Mouse (Mus musculus): ENCODE results near the gene Tmc5.

The Tmc5 gene

GRCm38 (mm10) chr7:118597201-118597600 lies at the start of gene Tmc5:
Gene Tmc5 (plus strand): TSS chr7:118597297.
- in situ Hi-C loops (cut with MboI; ENCODE audit: unreplicated experiment in 2 of 2), result loop anchor here (5.0 to 10.0 kb wide), 7 partner anchors 70 to 878 kb away; partner anchors contain the start of genes Arl6ip1 (in 1 of the 2) and Umod (in 1 of the 2)

GRCm38 (mm10) chr7:118547451-118547850 lies 49.6 kb upstream of the Tmc5 start:
- in situ Hi-C loops (cut with MboI; ENCODE audit: unreplicated experiment in 2 of 2), result loop anchor here (5.0 to 25.0 kb wide), 3 partner anchors 45 to 1060 kb away; partner anchors contain the start of gene Umod (in 1 of the 2)

GRCm38 (mm10) chr7:118553881-118554280 lies 43.2 kb upstream of the Tmc5 start:
- in situ Hi-C loops (cut with MboI; ENCODE audit: unreplicated experiment in 2 of 2), result loop anchor here in 1 of 2 experiments (25.0 kb wide), 1 partner anchor 933 kb away; the partner anchor contains the start of gene Umod

GRCm38 (mm10) chr7:118554290-118554689 lies 42.8 kb upstream of the Tmc5 start:
- in situ Hi-C loops (cut with MboI; ENCODE audit: unreplicated experiment in 2 of 2), result loop anchor here in 1 of 2 experiments (25.0 kb wide), 1 partner anchor 933 kb away; the partner anchor contains the start of gene Umod

DNA sequence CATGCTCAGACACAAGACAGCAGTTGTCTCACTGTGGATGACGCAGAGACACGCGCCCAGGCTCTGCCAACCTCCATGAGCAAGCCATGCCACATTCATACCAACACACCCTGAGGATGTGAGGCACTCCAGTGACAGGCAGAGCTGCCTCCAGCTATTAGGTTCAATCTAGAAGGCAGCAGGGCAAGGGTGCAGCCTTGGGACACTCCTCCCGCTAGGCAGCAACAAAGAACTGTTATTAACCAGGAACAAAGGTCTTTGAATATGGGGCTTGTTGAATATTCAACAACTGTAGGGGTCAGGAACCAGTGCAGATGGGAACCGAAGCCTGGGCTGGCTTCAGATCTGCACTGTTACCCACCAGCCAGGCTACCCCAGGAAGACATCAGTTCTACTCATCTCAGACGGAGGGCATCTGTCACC lies 28.0 kb upstream of the Tmc5 start:
- in situ Hi-C loops (cut with MboI; ENCODE audit: unreplicated experiment in 2 of 2), result loop anchor here in 1 of 2 experiments (25.0 kb wide), 1 partner anchor 918 kb away; the partner anchor contains the start of gene Umod

- in situ Hi-C loops (cut with MboI; ENCODE audit: unreplicated experiment in 2 of 2), result loop anchor here in 1 of 2 experiments (25.0 kb wide), 1 partner anchor 916 kb away; the partner anchor contains the start of gene Umod
Observed at GRCm38 (mm10) chr7:118571350-118571749, 25.7 kb upstream of the Tmc5 start.

DNA sequence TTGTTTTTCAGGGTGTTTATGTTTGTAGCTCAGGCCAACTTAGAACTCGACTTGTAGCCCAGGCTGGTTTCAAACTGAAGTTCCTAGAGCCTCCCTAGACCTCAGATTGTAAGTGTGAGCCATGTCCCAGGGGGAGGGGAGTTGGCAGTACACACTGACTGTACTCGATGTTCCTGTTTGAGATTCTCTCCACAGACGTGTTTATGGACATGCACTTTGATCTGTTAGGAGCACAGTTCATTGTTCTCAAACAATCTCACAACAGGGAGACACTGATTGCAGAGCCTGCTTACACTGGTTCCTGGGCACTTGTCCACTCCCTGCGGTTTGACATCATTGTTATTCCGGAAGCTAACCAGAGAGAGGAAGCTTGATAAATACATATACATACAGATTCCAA lies 25.1 kb upstream of the Tmc5 start:
- in situ Hi-C loops (cut with MboI; ENCODE audit: unreplicated experiment in 2 of 2), result loop anchor here in 1 of 2 experiments (25.0 kb wide), 1 partner anchor 915 kb away; the partner anchor contains the start of gene Umod

- in situ Hi-C loops (cut with MboI; ENCODE audit: unreplicated experiment in 2 of 2), result no loop called here
Observed at GRCm38 (mm10) chr7:118578269-118578668, 18.8 kb upstream of the Tmc5 start.

DNA sequence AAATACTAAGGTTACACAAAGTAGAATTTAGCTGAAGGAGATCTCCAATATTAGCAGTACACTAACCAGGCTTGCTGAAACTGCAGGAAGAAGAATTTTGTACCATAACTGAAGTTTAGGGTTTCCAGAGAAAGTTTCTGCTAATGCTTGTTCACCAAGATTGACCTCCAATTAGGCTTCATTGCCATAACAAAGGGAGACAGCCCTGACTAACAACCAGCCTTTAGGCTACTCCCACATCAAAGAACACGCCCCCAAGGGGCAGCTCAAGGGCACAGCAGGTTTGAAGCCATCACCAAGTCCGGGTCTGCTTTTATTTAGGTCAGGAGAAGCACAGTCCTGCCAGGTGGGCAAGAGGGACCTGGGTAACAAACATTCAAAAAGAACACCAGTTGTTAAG lies 17.2 kb upstream of the Tmc5 start:
- in situ Hi-C loops (cut with MboI; ENCODE audit: unreplicated experiment in 2 of 2), result no loop called here

DNA sequence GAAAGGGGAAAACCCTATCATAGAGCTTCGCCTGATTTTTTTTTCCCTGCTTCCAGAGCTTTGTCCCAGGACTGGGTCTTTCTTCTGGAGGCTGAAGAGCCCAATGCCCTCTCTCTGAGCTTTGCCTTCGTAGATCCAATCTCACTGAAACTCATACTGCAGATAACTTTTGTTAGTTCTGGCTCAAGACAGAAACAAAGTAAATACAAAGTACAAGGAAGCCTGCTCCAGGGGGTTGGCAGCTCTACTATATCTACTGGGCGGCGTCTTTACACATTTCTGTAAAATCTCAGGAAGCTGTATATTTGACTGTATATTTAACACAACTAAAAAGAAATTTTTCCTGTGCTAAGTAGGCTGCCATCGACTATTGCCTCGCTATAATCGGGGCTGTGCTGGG lies 13.3 kb upstream of the Tmc5 start:
- in situ Hi-C loops (cut with MboI; ENCODE audit: unreplicated experiment in 2 of 2), result no loop called here

GRCm38 (mm10) chr7:118584257-118584907 lies 12.7 kb upstream of the Tmc5 start, which contains the start of gene Tmc7:
Gene Tmc7 (minus strand): TSS chr7:118584736.
- in situ Hi-C loops (cut with MboI; ENCODE audit: unreplicated experiment in 2 of 2), result no loop called here

- in situ Hi-C loops (cut with MboI; ENCODE audit: unreplicated experiment in 2 of 2), result no loop called here
Observed at GRCm38 (mm10) chr7:118584926-118585325, 12.2 kb upstream of the Tmc5 start.

DNA sequence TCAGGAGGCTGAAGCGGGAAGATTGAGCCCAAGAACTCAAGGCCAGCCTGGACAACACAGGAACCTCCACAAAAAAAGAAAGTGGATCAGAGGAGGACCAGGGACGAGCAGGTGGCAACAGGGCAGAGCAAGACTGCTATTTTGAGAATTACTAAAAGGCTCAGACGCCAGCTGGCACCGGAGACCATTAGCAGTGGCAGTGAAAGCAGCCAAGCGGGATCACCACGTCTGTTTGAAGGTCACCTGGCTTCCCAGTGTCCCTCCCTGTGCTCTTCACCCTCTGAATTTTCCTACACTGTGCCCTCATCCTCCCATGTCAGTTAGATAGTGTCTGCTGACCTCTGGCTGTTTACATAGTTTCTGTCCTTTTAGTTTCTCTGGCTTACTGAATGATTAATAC lies 11.2 kb upstream of the Tmc5 start:
- in situ Hi-C loops (cut with MboI; ENCODE audit: unreplicated experiment in 2 of 2), result no loop called here

DNA sequence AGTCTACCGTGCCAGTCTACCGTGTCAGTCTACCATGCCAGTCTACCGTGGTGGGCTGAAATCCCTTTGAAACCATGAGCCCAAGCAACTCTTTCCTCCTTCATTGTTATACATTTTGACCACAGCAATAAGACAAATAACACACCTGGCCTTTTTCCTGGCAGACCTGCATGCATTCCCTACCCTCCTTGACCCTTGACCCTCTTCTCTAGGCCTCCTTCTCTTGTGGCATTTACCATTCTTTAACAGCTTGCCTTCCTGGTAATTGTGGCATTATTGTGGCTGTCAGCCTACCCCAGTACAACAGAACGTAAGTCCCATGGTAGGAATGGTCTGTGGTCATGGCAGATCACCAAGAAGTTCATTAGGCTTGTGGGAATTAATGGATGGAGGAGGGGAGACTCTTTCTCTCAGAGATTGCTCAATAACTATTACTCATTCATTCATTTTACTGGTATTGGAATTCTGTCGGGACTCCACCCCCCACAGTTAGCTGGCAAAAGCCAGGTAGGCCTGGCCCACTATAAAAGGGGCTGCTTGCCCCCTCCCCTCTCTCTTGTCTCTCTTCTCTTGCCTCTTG lies 6.3 kb upstream of the Tmc5 start:
- in situ Hi-C loops (cut with MboI; ENCODE audit: unreplicated experiment in 2 of 2), result loop anchor here (5.0 to 10.0 kb wide), 6 partner anchors 44 to 884 kb away; partner anchors contain the start of genes Arl6ip1 (in 1 of the 2) and Umod (in 1 of the 2)

DNA sequence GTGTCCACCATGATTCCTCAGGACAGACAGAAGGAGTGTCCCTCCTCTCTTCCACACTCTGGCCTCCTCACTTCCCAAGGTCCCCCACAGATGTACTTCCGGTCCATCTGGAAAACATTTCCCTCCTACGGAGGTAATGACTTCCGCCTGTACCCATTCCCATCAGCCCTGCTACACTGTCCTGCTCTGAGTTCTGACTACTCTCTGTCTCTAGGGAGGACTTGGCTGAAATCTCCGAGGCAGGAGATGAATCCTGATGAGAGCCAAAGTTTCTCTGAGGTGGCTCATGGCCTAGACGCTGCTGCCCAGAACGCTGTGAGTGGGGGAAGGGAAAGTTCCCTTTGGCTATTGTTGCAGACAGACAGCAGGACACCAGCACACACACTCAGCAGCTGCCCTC lies 5.0 kb upstream of the Tmc5 start:
- in situ Hi-C loops (cut with MboI; ENCODE audit: unreplicated experiment in 2 of 2), result loop anchor here (5.0 to 10.0 kb wide), 6 partner anchors 45 to 883 kb away; partner anchors contain the start of genes Arl6ip1 (in 1 of the 2) and Umod (in 1 of the 2)

GRCm38 (mm10) chr7:118593567-118594407 lies 3.3 kb upstream of the Tmc5 start:
- in situ Hi-C loops (cut with MboI; ENCODE audit: unreplicated experiment in 2 of 2), result loop anchor here (5.0 to 10.0 kb wide), 6 partner anchors 46 to 881 kb away; partner anchors contain the start of genes Arl6ip1 (in 1 of the 2) and Umod (in 1 of the 2)

- in situ Hi-C loops (cut with MboI; ENCODE audit: unreplicated experiment in 2 of 2), result loop anchor here (5.0 to 10.0 kb wide), 8 partner anchors 47 to 880 kb away; partner anchors contain the start of genes Arl6ip1 (in 1 of the 2) and Umod (in 1 of the 2)
Observed at GRCm38 (mm10) chr7:118594611-118595010, 2.5 kb upstream of the Tmc5 start.

- in situ Hi-C loops (cut with MboI; ENCODE audit: unreplicated experiment in 2 of 2), result loop anchor here (5.0 to 10.0 kb wide), 7 partner anchors 68 to 880 kb away; partner anchors contain the start of genes Arl6ip1 (in 1 of the 2) and Umod (in 1 of the 2)
Observed at GRCm38 (mm10) chr7:118595228-118595627, 1.9 kb upstream of the Tmc5 start.

DNA sequence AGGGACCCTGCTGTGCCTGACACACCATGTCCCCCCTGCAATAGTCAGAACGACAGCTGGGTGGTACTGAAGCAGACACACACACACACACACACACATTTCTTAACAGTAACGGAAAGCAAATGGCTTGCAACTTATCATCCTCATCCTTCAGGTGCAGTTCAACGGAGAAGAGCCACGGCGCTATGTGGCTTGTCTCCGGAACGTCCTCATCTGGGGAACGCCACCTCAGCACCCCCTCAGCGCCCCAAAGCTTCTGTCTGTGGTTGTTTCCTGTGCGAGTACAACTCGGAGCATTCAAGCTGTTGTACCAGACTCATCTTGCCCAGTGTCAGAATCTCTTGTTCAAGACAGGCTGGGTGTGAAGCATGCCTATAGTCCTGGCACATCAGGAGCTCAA lies 826 bp upstream of the Tmc5 start:
- in situ Hi-C loops (cut with MboI; ENCODE audit: unreplicated experiment in 2 of 2), result loop anchor here (5.0 to 10.0 kb wide), 7 partner anchors 69 to 879 kb away; partner anchors contain the start of genes Arl6ip1 (in 1 of the 2) and Umod (in 1 of the 2)
